Mouse (Mus musculus) erythroblast, embryonic 14.5 days (primary cell): ENCODE measurements around the gene Nras. TPM values are rescaled to one million over a fixed set of nuclear protein-coding genes. Genes with fewer than 3 reads are reported as not detected.

Experiments
- H3K27me3 ChIP-seq: 2 replicates; pipeline ENCODE4 v1.6.1; 2012; ENCODE audit warnings: inconsistent platforms; ENCODE audit not compliant: control insufficient read depth
- H3K36me3 ChIP-seq: 2 replicates; pipeline ENCODE4 v1.6.1; 2012; ENCODE audit warnings: mild to moderate bottlenecking, inconsistent platforms; ENCODE audit not compliant: control insufficient read depth
- H3K4me1 ChIP-seq: 2 replicates; pipeline ENCODE4 v1.6.1; 2012; ENCODE audit warnings: inconsistent platforms; ENCODE audit not compliant: control insufficient read depth
- H3K4me3 ChIP-seq: replicated peaks from 2 replicates; pipeline ENCODE3; 2012; ENCODE audit warnings: moderate library complexity, mild to moderate bottlenecking, inconsistent platforms
- H3K9me3 ChIP-seq: 2 replicates; pipeline ENCODE4 v1.6.1; 2012; ENCODE audit warnings: low read length, inconsistent platforms, mixed read lengths; ENCODE audit not compliant: control insufficient read depth
- GATA1 ChIP-seq: IDR thresholded peaks from 2 replicates; pipeline ENCODE4 v1.6.1; 2012; ENCODE audit warnings: low read length, inconsistent platforms, mixed read lengths
- TAL1 ChIP-seq: IDR thresholded peaks from 3 replicates; pipeline ENCODE4 v1.6.1; 2012; ENCODE audit warnings: low read length, inconsistent platforms, mixed read lengths
- polyA plus RNA-seq: library from polyadenylated mRNA; stranded (reverse); fragments of >175 nt; gene quantifications from 2 replicates; pipeline ENCODE4 v1.2.3, GENCODE M21; 2012

Nras gene
- 0.37 and 0.65 TPM in 2 replicates for polyA plus RNA-seq

DNA sequence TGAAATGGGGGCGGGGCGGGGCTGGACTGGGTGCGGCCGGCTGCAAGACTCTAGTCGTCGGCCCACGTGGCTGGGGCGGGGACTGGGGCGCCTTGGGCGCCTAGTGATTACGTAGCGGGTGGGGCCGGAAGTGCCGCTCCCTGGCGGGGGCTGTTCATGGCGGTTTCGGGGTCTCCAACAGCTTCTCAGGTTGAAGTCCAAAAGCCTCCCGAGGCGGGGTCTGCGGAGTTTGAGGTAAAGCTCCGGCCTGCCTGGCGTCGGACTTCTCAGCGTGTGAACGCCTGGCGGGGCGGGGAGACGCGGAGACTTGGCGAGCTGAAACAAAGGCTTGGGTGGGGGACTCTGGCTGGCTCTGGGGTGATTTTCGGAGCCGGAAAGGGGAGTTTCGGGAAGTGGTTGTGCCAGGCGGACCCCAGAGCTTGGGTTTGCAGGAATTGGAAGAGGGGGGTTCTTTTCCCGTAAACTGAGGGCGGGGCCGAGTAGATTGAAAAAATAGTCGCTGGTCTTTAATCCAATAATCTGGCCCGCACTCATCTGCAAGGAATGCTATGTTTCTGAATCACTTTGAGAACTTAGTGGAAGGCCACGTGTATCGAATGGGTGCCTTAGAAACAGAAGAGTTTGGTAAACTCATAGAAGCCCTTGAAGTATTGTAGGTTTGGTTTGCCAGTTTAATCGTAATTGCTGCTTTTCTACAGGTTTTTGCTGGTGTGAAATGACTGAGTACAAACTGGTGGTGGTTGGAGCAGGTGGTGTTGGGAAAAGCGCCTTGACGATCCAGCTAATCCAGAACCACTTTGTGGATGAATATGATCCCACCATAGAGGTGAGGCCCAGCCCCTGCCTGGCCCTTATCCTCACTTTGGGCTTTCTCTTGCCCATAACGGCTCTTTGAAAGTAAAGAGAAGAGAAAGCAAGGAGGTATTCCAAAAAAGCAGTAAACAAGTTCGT is at the start of gene Nras:
Gene Nras, plus strand, starts transcription at position 79 of the 951 bp plus-strand sequence.
- peaks cover 10% of the 10 kb centered on the region for H3K4me1 ChIP-seq
- peaks cover 76% of the 10 kb centered on the region for H3K36me3 ChIP-seq
- no peaks in the 10 kb centered on the region for H3K9me3 ChIP-seq
- H3K27me3 ChIP-seq, result no peaks in the 10 kb centered on the region
- H3K4me3 ChIP-seq, result peak within 1 kb of the TSS; percentile 86
- TF ChIP-seq GATA1 (no peak), TAL1 (no peak)

- H3K4me1 ChIP-seq, result peaks cover 25% of the 10 kb centered on the region
- H3K27me3 ChIP-seq, result no peaks in the 10 kb centered on the region; the same call in 1 of the 2 replicates
- H3K9me3 ChIP-seq, result no peaks in the 10 kb centered on the region
- peaks cover 4% of the 10 kb centered on the region for H3K36me3 ChIP-seq
- H3K4me3 ChIP-seq, result no peak overlapping the region
- TF ChIP-seq GATA1 (no peak), TAL1 (no peak)
Observed at GRCm38 (mm10) chr3:103017350-103017749, 40.7 kb upstream of the Nras start.

DNA sequence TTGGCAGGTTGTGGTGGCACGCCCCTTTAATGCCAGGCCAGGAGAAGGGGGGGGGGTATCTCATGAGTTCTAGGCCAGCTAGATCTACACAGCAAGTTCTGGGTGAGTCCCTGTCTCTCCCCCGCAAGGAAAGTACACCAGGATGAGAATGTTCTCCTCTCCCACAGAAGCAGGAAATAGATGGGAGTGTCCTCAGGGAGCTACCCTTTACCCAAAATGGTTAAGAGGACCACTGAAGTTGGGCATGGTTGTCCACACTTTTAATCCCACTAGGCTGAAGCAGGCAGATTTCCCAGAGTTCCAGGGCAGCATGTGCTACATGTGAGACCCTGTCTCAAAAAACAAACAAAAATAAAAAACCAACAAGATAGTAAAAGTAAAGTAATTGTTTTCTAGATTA is 38.6 kb upstream of the Nras start:
- peaks cover 7% of the 10 kb centered on the region for H3K36me3 ChIP-seq
- H3K4me3 ChIP-seq, result peak overlapping the region; percentile 100
- H3K4me1 ChIP-seq, result peaks cover 31% of the 10 kb centered on the region
- no peaks in the 10 kb centered on the region; the same call in 1 of the 2 replicates for H3K27me3 ChIP-seq
- TF ChIP-seq GATA1, result no peak
- no peaks in the 10 kb centered on the region for H3K9me3 ChIP-seq

DNA sequence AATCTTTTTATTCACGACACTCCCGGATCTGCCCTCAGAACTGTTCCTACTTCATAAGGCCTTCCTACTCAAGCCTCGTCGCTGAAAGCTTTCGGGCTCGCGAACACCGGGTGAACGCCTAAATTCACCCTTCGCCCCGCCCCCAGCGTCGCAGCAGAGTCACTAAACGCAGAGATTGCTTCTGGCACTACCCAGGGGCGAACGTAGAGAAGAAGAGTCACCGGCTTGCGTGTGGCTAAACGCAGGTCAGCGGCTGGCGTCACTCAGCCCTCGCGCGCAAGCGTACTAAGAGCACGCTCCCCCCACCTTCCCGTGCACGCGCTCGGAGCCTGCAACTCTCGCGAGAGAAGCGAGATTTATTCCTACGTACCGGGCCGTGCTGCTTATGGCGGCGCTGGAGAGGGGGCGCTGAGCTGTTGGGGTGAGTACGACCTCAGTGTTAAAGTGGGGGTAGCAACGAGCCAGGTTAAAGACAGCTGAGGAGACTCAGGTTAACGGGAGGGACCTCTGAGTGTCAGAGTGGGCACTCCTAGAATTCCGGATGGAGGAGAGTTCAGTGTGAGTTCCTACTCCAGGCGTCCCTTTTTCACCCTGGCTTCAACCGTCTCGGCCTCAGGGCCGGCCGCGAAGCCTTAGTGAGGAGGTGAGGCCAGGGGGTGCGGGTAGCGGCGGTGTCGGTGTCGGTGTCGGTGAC is 37.7 kb upstream of the Nras start, which contains the start of gene Csde1:
Gene Csde1, plus strand, starts transcription at position 178 of the 694 bp plus-strand sequence.
- Histone ChIP-seq H3K4me1 (peaks cover 36% of the 10 kb centered on the region), H3K36me3 (peaks cover 10% of the 10 kb centered on the region), H3K4me3 (peak within 1 kb of the TSS; percentile 100), H3K9me3 (no peaks in the 10 kb centered on the region), H3K27me3 (no peaks in the 10 kb centered on the region; the same call in 1 of the 2 replicates)
- TF ChIP-seq TAL1 (no peak), GATA1 (no peak)

DNA sequence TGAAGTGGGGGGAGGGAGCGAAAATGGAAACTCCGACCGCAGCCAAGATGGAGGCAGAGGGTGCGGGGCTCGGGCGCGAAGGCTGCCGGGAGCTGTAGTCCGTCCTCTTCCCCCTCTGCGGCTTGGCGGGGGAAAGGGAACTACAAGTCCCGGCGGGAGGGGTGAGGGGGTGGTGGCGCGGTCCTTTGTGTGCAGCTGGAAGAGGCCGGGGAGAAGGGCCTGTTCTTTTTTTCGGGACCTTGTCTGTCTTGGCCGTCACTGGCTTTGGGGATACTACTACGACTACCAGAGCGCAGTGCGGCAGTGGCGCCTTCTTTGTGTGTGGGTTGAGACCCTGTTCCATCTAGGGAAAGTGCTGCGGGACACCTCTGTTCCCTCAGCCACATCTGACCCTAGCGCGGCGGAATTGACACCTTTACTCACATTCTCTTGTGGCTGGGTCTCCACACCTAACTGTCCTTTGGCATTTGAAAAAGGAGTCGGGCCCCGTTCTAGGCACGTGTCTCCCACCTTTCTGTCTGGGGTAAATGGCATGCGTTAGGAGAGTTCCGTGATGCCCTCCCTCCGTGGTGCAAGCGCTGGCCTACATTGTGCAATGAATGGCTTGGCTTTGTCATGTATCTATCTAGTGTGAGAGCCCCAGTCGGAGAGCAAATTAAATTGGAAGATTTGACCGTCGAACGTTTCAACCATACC is 37.0 kb upstream of the Nras start:
- no peaks in the 10 kb centered on the region for H3K9me3 ChIP-seq
- peaks cover 13% of the 10 kb centered on the region for H3K36me3 ChIP-seq
- peaks cover 39% of the 10 kb centered on the region for H3K4me1 ChIP-seq
- peak overlapping the region; percentile 100 for H3K4me3 ChIP-seq
- TF ChIP-seq GATA1 (no peak), TAL1 (no peak)
- H3K27me3 ChIP-seq, result no peaks in the 10 kb centered on the region; the same call in 1 of the 2 replicates

DNA sequence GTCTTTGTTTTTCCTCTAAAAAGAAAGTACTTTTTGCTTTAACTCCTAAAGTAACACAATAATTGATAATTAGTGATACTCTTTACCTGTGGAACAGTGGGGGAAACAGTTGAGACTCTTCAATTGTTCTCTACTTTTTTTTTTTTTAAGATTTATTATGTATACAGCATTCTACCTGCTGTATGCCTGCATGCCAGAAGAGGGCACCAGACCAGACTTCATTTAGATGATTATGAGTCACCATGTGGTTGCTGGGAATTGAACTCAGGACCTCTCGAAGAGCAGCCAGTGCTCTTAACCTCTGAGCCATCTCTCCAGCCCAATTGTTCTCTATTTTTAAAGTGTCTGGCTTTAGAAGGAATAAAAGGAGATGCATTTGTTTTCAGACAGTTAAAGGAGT is 31.9 kb upstream of the Nras start:
- no peaks in the 10 kb centered on the region for H3K27me3 ChIP-seq

DNA sequence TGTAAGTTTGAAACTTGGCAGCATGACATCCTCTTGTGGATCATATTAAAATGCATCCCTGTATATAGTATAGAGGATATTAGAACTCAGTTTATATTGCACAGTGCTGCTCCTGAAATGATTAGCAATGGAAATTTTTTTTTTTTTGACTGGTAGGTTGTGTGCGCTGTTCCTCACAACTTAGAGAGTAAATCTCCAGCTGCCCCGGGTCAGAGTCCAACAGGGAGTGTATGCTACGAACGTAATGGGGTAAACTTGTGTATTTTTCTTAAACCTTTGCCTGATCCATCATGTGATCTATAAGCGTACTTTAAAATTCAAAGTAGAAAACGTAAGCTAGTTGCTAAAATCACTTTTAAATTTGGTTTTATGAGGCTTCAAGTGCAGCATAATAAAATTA is 17.8 kb upstream of the Nras start:
- Histone ChIP-seq H3K36me3 (peaks cover 90% of the 10 kb centered on the region), H3K4me3 (no peak overlapping the region), H3K9me3 (no peaks in the 10 kb centered on the region), H3K27me3 (no peaks in the 10 kb centered on the region), H3K4me1 (no peaks in the 10 kb centered on the region)
- TF ChIP-seq GATA1 (no peak), TAL1 (no peak)

More for the DNA sequence above, 31.9 kb upstream of the Nras start:
- TF ChIP-seq GATA1 (no peak), TAL1 (no peak)
- Histone ChIP-seq H3K36me3 (peaks cover 56% of the 10 kb centered on the region), H3K9me3 (no peaks in the 10 kb centered on the region), H3K4me1 (peaks cover 28% of the 10 kb centered on the region), H3K4me3 (no peak overlapping the region)

GRCm38 (mm10) chr3:103040861-103041379 is 17.2 kb upstream of the Nras start:
- Histone ChIP-seq H3K9me3 (no peaks in the 10 kb centered on the region), H3K36me3 (peaks cover 92% of the 10 kb centered on the region), H3K27me3 (no peaks in the 10 kb centered on the region), H3K4me3 (no peak overlapping the region), H3K4me1 (no peaks in the 10 kb centered on the region)
- TF ChIP-seq TAL1, result no peak
- no peak for TF ChIP-seq GATA1
